Mouse (Mus musculus): ENCODE results near the gene Rtbdn.

Gene Rtbdn

DNA sequence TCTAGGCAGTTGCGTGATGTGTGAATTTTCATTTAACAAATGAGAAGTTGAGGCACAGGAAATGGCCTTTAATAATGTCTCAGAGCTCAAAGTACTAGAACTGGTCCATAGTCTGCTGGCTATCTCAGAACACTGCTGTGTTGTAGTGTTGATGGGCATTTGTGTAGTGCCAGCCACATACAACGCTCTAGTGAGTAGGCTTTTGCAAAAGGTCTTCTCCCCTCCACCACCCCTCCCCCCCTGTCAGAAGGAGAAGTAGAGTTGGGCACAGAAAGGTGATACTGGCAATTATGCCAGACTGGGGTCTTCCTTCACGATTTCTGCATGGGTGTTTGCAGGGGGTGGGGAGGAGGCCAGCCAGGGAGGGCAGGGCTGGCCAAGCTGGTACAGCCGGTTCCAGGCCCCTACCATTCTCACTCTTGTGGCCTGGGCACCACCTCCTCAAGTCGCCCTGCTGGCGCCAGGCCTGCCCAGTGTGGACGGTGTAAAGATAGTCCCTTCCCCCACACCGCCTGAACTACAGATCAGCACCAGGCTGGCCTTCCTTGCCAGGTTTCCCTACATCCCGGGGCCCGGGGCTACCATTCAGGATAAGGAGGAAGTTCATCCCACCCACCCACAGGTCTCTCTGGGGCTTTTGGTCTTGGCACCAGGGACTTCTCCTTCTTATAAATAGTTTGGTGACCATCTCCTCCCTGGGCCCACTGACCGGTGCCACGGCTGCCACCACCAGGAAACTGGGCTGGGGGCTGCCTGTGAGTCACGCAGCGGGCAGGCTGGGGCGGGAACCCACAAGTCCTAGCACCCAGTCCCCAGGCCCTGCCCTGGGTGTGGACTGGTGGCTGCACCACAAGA, 35.1 kb downstream of the Rtbdn start:
- DNase-seq = no peak

DNA sequence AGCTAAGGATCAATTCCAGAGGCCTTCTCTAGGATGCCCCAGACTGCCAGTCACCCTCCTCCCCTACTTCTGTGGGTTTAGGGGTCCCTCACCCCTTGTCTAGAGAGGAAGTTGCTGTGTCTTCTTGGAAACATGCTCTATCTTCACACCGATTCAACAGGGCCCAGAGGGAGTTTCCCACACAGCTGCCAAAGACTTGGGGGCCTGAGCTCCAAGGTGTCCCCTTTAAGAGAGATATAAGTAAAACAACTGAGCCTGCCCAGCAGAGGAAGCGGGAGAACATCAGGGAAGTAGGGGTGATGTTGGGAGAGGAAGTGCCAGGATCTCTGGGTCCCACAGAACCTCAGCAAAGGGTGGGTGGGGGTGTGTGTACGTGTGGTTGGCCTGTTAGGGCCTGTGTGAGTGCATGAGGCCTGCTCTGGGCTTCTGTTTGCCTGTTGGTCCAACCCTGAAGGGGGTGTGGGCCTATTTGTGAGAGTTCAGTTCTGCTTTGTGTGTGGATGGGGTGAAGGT, 35.8 kb downstream of the Rtbdn start:
- DNase-seq = no peak

DNA sequence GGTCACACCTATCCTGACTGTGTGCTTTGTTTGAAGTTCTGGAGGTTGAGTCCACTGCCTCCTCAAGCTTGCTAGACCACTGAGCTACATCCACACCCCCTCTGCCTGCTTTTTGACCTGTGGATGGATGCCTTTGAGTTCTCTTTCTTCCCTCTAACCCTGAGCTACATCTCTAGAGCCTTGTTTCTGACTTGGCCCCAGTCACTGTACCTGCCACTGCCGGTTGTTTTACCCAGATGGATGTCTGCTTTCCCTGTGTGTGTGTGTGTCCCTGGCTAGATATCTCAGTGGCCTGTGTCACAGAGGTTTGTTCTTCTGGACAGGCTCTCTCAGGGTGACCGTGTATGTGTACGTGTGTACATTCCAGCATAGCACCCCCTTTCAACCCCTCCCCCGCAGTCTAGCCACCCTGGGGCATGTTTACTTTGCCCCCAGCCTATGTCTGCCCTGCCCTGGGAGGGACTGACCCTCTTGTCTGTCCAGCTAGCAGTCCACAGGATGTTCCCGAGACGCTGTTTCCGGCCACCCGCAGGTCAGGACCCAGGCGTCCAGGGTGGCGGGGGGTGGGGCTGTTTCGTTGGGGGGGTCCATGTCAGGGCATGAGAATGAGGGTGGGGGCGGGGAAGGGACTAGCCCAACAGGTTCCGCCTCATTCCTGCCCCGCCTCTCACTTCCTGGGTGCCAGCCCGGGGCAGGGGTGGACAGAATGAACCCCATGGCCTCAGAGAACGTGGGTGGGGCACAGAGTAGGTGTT, 37.7 kb downstream of the Rtbdn start:
- DNase-seq = peak in 1 of 2 experiments; percentile 27

DNA sequence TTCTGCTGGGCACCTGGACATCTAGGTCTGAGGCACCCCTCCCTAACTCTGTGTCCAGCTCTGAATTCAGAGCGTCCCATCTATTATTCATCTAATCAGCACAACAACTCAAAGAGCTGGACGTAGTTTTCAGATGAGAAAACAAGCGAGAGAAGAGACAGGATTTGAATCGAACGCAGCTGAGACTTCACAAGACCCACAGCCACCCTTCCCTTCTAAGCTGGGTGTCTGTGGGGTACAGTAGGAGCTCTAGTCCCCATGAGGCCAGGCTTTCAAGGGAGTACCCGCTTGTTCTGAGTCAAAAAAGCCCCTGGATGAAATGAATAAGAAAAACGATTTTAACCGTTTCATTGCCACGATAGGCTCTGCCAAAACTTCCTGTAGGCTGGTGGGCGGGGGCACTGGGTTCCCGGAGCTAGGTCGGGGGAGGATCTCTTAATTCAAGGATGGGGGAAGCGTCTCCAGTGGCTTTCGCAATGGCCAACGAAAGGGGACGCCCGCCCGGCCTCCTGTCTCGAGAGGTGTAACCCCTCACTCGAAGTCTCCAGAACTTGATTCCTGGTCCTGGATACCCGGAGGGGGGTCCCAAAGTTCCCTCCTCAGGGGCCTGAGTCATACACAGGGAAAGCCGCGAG, 38.4 kb downstream of the Rtbdn start:
- DNase-seq = peak in 1 of 2 experiments; percentile 2

DNA sequence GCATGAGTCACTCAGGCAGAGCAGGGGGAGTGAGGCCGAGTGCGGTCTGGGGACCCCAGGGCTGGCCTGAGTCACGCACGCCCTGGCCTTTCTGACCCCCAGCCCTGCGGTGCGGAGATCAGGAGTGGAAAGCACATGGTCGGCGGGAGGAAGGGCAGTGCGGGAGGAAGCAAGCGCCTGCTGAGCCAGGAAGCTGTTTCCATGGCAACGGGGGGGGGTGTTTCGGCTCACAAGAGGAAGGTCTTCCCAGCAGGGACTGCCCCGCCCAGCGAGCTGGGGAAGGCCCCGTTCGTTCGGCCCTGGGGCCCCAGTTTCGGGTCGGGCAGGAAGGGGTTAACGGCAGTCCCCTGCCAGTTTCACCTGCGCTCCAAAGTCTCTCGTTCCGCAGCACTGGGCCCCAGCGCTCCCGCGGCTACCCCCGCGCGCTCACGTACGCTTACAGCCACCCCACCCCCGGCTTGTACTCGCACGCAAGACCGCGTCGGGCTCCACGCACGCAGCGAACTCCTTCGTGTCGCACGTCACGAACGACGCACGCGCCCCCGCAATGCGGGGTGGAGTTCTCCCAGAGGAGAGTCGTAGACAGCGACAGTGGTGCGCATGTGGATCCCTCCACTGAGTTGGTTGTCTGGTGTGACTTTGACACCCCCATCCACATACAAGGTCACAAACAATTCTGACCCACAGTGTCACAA, 39.0 kb downstream of the Rtbdn start:
- DNase-seq = peak; percentile 93 to 94

DNA sequence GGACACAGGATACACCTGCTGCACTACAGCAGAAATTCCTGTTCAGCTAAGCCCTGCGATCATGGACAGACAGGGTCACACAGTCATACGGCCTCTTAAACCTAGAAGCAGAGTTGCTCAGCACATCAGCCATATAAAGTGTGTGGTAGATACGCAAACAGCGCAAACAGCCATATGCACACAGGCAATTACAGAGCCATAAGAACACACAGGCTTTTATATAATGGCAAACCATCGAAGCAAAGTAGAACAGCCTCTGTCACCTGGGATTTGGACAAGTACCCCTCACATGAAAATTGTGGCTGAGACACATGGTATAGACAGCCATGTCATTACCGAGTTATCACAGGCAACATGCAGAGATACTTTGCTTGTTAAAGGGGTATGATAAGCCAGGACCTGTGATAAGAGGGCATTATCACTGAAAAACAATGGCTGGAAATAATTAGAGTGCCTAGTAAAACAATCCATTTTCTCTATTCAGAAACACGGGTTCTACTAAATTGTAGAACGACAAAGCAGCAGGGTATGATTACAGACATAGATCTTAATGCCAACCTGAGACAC, 39.7 kb downstream of the Rtbdn start:
- no peak for DNase-seq

DNA sequence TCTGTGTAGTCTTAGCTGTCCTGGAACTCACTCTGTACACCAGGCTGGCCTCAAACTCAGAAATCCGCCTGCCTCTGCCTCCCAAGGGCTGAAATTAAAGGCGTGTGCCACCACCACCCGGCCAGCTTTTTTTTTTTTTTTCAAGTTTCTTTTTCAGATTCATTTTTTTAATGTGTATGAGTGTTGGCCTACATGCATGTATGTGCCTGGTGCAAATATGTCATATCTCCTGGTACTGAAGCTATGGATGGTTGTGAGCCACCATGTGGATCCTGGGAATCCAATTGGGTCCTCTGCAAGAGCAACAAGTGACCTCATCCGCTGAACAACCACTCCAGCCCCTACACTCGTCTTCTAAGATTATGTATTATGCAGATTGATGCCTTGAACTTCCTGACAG, 40.6 kb downstream of the Rtbdn start:
- DNase-seq = no peak

DNA sequence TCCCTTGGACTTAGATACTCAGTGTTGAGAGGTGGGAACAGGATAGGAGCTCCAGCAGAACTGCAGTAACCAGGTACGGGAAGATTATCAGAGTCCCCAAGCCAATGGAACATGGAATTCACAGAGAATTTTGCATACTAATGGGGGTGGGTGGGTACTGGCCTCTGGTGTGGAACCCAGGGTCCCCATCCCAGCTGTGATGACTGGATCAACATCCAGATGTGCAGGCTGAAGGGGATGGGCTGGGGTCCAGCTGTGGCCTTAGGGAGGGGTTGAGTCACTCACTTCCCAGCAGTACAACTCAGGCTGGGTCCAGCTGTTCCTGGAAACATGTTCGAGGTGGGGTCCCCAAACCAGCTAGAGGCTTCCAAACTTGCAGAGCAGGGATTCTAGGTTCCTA, 41.1 kb downstream of the Rtbdn start:
- DNase-seq = no peak

DNA sequence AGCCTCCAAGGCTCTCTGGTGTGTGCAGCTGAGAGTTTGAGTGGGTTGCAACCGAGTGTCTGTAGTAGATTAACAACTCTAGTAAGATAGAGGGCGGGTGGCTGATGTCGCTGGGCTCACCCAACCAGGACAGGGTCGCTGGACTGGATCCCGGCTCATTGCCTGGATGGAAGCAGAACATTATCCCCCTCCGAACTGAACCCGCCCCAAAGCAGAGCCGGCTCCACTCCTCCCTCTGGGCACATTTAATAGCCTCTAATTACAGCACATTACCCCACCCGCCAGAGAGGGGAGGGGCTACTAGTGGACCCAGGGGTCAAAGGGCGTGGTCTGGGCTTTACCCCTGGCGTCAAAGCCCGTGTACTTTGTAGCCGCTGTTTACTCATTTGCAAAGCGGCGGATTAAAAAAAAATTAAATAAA, 42.5 kb downstream of the Rtbdn start:
- peak in 1 of 2 experiments; percentile 63 for DNase-seq

DNA sequence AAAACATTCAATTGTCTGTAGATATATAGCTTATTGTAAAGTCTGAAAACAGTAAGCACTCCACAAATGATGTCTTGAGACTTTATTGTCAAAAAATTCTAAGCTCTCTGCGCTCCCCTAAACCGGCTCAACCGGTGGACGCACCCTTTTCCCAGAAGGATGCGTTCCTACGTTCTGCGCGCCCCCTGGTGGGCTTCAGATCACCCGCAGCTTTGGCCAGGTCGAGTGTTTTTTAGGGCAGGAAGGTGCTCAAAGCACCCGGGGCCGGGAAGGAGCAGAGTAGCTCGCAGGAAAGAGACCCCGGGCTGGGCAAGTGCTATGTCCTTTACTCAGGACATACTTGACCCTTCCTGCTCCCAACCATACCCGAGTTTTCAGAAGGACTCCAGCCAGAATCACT, 43.0 kb downstream of the Rtbdn start:
- DNase-seq = peak; percentile 92 to 95

DNA sequence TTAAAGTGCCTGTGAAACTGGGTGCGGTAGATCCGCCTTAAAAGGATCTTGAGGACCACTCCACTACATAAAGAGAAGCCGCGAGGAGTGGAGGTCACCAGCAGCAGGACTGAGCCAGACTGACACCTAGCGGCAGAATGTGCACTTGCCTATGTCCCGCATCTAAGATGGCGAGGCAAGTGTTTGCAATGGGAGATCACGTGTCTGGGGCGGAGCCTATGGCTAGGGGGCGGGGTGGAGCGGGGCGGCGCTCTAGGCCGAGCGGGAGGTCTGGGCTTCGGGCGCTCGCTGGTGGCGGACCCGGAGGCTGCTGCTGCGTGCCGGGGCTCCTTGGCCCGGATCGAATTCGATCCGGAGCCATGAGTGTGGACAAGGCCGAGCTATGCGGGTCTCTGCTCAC, 43.6 kb downstream of the Rtbdn start, which contains the start of gene Hook2:
TSS of gene Hook2 (plus strand) at position 255 of the 400 bp plus-strand sequence.
- DNase-seq = peak; percentile 96 to 98

DNA sequence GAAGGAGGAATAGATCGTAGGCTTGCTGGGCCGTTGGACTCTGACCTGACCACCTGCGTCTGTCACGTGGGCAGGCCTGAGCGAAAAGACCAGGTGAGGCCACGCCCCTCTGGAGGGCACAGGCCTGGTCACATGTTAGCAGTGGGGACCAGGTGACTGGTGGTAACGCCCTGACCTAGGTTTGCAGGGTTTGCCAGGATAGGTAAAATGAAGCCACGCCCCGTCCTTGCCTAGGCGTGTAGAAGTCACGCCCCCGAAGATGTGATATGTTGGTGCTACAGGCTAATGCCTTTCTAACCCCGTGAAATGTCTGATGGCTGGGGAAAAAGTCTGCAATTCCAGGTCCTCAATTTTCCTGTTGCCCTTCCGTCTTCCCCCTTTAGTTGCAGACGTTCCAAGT, 44.0 kb downstream of the Rtbdn start:
- DNase-seq = peak in 1 of 2 experiments; percentile 72

DNA sequence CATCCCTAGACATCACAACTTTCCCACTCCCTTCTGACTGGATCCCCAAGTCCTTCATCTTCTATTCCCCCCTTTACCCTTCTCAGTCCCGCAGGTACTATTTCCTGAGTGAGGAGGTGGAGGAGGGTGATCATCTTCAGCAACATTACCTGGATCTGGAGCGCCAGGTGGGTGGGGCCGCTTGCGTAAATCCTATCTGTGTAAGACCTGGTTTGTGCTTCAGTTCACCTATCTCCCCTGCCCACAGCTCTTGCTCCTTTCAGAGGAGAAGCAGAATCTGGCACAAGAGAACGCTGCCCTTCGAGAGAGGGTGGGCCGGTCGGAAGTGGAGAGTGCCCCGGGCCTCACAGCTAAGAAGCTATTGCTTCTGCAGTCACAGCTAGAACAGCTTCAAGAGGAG, 47.6 kb downstream of the Rtbdn start:
- no peak for DNase-seq

DNA sequence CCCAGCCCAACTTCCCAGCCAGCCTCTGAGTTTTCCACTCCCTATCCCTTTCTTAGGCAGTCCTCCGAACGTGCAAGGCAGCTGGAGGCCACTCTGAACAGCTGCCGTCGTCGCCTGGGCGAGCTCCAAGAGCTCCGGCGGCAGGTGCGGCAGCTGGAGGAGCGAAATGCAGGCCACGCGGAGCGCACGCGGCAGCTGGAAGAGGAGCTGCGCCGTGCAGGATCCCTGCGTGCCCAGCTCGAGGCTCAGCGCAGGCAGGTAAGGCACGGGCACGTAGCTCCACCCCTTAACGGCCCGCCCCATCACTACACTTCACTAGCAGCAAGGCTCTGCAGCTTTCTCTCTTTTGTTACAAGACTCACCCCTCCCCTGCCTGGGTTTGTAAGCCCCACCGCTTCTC, 48.9 kb downstream of the Rtbdn start:
- DNase-seq = no peak

DNA sequence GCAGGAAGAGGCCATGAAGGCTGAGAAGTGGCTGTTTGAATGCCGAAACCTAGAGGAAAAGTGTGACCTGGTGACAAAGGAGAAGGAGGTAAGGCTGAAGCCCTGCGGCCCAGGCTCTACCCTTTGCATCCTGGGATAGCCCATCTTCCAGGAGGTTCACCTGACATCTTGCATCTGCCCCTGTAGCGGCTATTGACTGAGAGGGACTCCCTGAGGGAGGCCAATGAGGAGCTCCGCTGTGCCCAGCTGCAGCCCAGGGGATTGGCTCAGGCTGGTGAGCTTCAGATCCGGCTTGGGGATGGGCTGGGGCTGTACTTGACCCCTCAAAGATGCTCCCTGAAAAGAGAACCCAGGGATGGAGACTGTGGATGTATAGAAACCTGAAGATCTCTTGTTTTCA, 50.2 kb downstream of the Rtbdn start:
- no peak for DNase-seq

DNA sequence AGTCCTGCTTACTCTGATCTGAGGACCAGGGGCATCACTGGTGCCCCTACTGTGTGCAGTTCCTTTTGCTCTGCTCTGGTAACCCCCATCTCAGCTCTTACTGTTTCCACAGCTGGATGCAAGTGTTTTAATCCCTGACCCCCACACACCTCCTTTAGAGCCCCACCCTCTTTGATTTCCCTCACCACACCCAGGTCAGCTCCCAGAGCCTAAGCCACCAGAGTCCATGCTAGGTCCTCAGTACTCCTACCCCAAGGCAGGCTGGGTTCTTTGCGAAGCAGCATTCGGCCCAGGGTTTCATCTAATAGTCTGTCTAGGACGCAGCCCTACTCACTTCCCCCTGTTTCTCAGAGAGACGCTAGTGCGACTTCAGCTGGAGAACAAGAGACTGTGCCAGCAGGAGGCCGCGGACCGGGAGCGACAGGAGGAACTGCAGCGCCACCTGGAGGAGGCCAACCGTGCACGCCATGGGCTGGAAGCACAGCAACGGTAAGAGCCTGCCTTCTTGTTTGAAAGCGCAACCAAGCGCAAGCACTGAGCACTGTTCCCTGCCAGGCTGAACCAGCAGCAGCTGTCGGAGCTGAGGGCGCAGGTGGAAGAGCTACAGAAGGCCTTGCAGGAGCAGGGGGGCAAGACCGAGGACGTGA, 51.0 kb downstream of the Rtbdn start:
- DNase-seq = peak; percentile 96 to 98
